Mouse (Mus musculus): ENCODE results near the gene Popdc2. TPM values are rescaled to one million over a fixed set of nuclear protein-coding genes. Genes with fewer than 3 reads are reported as not detected.
A peak's percentile ranks its signal among the peaks of the same experiment; 100 is the strongest.

Popdc2 gene
- polyA plus RNA-seq, 1 experiment from 2014 or later, result 0.52 TPM

DNA sequence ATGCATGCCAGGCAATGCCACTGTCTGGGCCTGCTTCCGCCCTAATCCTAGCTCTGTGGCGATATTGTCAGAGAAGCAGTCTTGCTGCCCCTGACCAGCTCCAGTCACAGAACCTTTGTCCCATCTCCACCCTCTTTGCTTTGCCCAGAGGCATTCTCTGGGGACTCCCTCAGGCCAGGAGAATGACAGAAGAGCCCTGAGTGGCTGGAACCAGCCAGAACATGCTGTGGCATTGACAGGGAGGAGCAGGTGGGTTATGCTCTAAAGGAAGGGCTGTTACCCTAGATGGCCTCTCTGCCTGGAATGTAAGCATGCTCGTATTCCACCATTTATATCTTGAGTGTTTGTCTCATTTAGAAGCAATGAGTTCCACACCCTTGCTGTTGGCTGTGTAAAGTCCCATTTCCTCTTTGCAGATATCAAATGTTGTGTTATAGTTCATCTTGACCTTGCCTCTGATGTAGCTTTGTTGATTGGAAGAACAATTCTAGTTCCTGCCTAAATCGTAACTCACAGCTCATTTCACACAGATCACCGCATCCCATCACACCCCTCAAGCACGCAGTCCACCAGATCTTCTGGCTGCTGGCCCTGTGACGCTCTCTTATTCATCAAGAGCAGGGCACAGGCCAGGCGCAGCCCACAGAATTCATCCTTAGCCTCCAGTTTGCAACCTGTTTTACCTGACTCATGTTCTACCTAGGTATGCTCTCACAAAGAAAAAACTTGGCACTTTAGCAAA is 8.8 kb downstream of the Popdc2 start:
- 83% methylated on average over 8 of the region's 8 CpGs for WGBS
- Histone ChIP-seq H3K9me3 (no peaks in the 10 kb centered on the region), H3K36me3 (no peaks in the 10 kb centered on the region), H3K27me3 (no peaks in the 10 kb centered on the region), H3K4me2 (no peak overlapping the region), H3K9ac (no peak overlapping the region), H3K27ac (replicated peaks) (no peak overlapping the region), H3K4me1 (replicated peaks) (peaks cover 1% of the 10 kb centered on the region; the same call in 1 of the 2 replicates), H3K4me3 (no peak overlapping the region)
- ATAC-seq (ENCODE audit: low FRiP score, low read depth), result no peak

DNA sequence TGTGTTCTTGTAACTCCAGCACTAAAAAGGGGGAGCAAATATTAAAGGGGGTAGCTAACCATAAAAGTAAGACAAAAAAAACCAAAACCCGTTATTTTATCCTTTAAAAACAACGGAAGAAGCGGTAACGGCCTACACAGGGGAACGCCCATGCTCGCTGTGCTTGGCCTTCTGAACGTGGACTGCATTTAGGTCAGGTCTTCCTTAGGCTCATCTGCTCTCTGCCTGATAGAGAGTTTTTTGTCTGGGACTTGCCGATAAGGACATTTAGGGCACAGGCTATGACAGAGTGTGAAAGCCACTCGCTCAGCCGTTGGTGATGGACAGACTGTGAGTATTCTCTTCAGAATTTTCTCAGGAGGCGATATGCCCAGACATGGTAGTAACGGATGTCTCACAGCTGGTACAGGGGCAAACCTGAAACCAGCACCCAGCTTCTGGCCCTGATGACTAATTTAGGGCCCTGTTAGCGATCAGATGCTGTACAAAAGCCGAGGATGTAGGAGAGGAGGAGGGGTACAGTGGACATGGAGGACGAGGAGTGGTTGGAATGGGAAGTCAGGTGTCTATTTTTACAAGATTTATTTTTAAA is 9.8 kb downstream of the Popdc2 start:
- Histone ChIP-seq H3K4me1 (replicated peaks) (peaks cover 9% of the 10 kb centered on the region), H3K27me3 (no peaks in the 10 kb centered on the region), H3K9me3 (no peaks in the 10 kb centered on the region), H3K27ac (replicated peaks) (no peak overlapping the region), H3K4me3 (no peak overlapping the region), H3K4me2 (no peak overlapping the region), H3K36me3 (no peaks in the 10 kb centered on the region), H3K9ac (no peak overlapping the region)
- WGBS, result 88% methylated on average over 15 of the region's 15 CpGs
- no peak for ATAC-seq (ENCODE audit: low FRiP score, low read depth)

DNA sequence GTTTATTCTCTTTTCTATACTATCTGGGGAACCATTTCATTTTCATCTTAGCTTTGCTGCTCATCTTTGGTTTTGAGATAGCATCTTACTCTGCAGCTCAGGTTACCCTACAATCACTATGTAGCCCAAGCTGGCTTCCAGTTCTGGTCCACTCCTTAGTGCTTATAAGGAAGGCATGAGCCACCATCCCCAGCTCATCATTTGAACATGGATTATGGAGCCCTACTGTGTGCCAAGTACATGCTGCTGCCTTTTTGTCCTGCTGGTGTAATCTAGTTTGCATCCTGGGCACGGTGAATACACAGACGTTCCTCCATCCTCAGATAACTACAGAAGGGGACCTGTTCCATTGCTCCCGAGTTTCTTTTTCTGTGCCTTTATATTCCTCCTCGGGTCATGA is 10.9 kb downstream of the Popdc2 start:
- no peak overlapping the region for H3K9ac ChIP-seq
- H3K4me1 ChIP-seq (replicated peaks), result peaks cover 12% of the 10 kb centered on the region
- no peak overlapping the region for H3K4me3 ChIP-seq
- H3K36me3 ChIP-seq, result no peaks in the 10 kb centered on the region
- H3K27me3 ChIP-seq, result no peaks in the 10 kb centered on the region
- WGBS, result 95% methylated on average over 4 of the region's 4 CpGs
- no peaks in the 10 kb centered on the region for H3K9me3 ChIP-seq
- no peak for ATAC-seq (ENCODE audit: low FRiP score, low read depth)
- no peak overlapping the region for H3K27ac ChIP-seq (replicated peaks)
- no peak overlapping the region for H3K4me2 ChIP-seq

DNA sequence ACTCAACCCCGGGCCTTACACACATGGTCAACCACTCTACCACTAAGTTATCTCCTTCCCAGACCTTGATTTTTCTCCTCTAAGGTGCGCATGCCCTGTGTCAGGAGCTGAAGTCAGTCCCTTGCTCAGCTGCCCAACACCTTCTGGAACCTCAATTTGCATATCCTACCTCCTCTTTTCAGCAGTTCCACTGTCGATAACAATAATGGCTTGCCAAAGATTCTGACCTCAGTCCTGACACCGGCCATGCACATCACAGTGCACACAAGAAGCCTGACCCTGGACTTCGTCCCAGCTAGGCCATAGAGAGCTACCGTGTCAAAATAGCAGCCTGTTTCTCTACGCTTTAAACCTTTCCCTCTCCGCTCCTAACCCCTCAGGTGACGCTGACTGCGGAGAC is 11.4 kb downstream of the Popdc2 start:
- H3K4me1 ChIP-seq (replicated peaks), result peaks cover 12% of the 10 kb centered on the region
- no peak overlapping the region for H3K4me3 ChIP-seq
- H3K9me3 ChIP-seq, result no peaks in the 10 kb centered on the region
- H3K36me3 ChIP-seq, result no peaks in the 10 kb centered on the region
- H3K27ac ChIP-seq (replicated peaks), result no peak overlapping the region
- H3K27me3 ChIP-seq, result no peaks in the 10 kb centered on the region
- no peak overlapping the region for H3K9ac ChIP-seq
- ATAC-seq (ENCODE audit: low FRiP score, low read depth), result no peak
- WGBS, result 86% methylated on average over 10 of the region's 10 CpGs
- no peak overlapping the region for H3K4me2 ChIP-seq

DNA sequence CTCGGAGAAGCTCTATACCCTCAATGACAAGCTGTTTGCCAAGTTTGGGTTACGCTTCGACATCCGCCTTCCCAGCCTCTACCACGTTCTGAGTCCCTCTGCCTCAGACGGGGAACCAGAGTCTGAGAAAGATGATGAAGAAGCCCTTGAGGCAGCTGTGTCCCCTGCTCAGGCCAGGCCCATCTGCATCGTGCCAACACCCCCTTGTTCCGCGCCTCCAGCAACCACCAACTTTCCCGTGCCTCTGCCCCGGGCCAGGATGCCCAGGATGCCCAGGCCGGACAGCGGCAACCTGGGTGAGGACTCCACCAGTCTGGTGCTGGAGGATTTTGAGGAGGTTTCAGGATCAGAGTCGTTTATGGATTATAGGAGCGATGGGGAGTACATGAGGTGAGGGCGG is 11.9 kb downstream of the Popdc2 start:
- H3K27ac ChIP-seq (replicated peaks), result no peak overlapping the region
- H3K4me3 ChIP-seq, result no peak overlapping the region
- no peak overlapping the region for H3K9ac ChIP-seq
- H3K4me2 ChIP-seq, result no peak overlapping the region
- H3K4me1 ChIP-seq (replicated peaks), result peaks cover 12% of the 10 kb centered on the region
- no peaks in the 10 kb centered on the region for H3K36me3 ChIP-seq
- ATAC-seq (ENCODE audit: low FRiP score, low read depth), result no peak
- WGBS, result 91% methylated on average over 16 of the region's 16 CpGs
- no peaks in the 10 kb centered on the region for H3K27me3 ChIP-seq
- no peaks in the 10 kb centered on the region for H3K9me3 ChIP-seq

DNA sequence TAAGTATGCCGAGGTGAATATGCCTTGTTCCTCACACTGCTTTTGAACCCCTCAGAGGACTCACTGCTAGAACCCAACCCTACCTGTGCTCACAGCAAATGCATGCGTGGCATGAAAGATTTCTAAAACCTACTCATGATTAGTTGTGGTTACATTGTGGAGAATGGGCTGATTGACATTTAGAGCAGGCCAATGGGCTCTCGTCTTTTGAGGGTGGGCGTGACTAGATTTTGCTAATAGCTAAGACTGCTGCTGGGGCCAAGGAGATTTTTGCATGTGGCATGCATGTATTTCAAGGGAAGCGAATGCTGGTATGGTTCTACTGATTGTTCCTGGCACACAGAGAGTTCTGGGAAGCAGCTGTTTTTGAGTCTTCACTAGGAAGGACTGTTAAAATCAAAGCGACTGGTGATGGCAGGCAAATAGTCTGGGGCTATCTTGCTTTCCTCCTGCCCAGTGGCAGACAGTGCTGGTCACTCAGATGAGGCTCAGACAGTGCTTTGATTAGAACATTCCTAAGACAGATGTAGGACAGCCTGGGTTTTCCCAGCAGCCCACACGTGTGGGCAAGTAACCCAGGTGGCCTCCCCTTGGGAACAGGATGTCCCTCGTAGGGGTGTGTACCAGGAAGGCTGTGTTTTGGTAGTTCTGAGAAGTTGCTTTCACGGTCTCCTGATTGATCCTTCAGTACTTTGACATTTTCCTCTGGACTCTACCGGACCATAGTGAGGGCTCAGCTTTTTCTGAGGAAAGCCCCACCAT is 12.6 kb downstream of the Popdc2 start:
- 83% methylated on average over 10 of the region's 10 CpGs for WGBS

DNA sequence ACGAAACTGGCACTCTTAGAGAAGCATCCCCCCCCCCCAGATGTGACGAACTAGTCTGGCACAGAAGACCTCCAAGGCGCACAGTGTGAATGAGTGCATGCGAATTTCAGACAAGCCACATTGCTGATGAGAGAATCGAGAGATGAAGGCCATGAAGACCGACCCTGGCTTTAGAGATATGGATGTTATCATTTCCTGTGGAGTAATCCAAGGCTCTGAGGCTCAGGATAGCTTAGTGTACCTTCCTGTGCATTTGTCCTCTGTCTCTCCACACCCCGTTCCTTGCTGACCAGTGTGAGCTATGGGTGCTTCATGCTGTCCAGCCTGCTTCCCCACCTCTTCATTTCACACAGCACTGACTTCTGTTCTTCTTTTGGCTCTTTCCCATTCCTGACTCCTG is 13.2 kb downstream of the Popdc2 start:
- no peak overlapping the region for H3K4me3 ChIP-seq
- no peak overlapping the region for H3K9ac ChIP-seq
- no peaks in the 10 kb centered on the region for H3K9me3 ChIP-seq
- no peak overlapping the region for H3K4me2 ChIP-seq
- no peaks in the 10 kb centered on the region for H3K36me3 ChIP-seq
- WGBS, result 80% methylated on average over 7 of the region's 7 CpGs
- no peaks in the 10 kb centered on the region for H3K27me3 ChIP-seq
- ATAC-seq (ENCODE audit: low FRiP score, low read depth), result no peak
- no peak overlapping the region for H3K27ac ChIP-seq (replicated peaks)
- H3K4me1 ChIP-seq (replicated peaks), result peaks cover 12% of the 10 kb centered on the region

More for the DNA sequence above, 12.6 kb downstream of the Popdc2 start:
- ATAC-seq (ENCODE audit: low FRiP score, low read depth), result no peak
- H3K9ac ChIP-seq, result no peak overlapping the region
- no peaks in the 10 kb centered on the region for H3K27me3 ChIP-seq
- H3K4me1 ChIP-seq (replicated peaks), result peaks cover 12% of the 10 kb centered on the region
- no peaks in the 10 kb centered on the region for H3K36me3 ChIP-seq
- H3K4me2 ChIP-seq, result no peak overlapping the region
- H3K27ac ChIP-seq (replicated peaks), result no peak overlapping the region
- no peak overlapping the region for H3K4me3 ChIP-seq
- no peaks in the 10 kb centered on the region for H3K9me3 ChIP-seq

DNA sequence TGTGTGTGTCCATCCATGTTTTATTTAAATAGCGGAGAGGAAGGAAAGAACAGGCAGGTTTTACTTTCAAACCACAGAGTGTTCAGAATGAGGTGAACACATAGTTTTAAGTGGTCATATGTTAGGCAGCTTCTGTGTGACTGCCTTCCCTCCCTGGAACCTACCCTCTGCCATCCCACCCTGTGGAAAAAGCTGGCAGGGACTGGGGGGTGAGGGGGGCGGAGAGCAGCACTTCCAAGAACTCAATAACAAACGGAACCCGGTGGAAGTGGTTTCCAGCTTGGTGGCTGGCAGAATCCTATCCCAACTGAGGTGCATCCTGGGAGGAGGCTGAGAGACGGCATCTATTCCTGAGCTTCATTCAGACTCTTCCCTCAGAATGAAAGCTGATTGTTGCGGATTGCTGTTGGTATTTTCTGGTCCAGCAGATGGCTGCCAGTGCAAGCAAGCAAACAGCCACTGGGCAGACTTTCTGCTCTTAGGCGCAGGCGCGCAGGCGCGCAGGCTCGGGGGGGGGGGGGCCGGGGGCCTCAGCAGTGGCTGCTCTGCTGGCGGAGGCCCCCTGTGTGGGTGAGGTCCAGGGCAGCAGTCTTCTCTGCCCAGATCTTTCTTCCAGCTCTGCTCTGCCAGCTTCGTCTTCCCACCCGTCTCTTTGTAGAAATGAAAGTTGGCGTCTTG is 14.3 kb downstream of the Popdc2 start:
- H3K9ac ChIP-seq, result peak overlapping the region; percentile 32
- no peaks in the 10 kb centered on the region for H3K9me3 ChIP-seq
- 26% methylated on average over 17 of the region's 17 CpGs for WGBS
- no peaks in the 10 kb centered on the region for H3K27me3 ChIP-seq
- H3K4me1 ChIP-seq (replicated peaks), result peaks cover 12% of the 10 kb centered on the region
- no peaks in the 10 kb centered on the region for H3K36me3 ChIP-seq
- ATAC-seq (ENCODE audit: low FRiP score, low read depth), result peak; percentile 88
- peak overlapping the region; percentile 79 for H3K27ac ChIP-seq (replicated peaks)
- H3K4me2 ChIP-seq, result peak overlapping the region; percentile 49
- peak overlapping the region; percentile 26 for H3K4me3 ChIP-seq

DNA sequence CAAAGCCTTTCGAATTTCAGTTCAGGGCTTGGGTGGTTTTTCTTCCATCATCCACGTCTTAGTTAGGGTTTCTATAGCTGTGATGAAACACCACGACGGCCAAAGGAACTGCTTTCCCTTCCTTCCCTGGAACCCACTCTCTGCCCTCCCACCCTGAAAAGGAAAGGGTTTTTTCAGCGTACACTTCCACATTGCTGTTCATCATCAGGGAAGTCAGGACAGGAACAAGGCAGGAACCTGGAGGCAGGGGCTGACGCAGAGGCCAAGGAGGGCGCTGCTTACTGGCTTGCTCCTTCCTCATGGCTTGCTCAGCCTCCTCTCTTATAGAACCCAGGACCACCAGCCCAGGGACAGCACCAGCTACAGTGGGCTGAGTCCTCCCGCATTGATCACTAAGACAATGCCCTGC is 14.8 kb downstream of the Popdc2 start:
- Histone ChIP-seq H3K27me3 (no peaks in the 10 kb centered on the region), H3K9ac (peak overlapping the region; percentile 32), H3K4me3 (peak overlapping the region; percentile 26), H3K4me2 (peak overlapping the region; percentile 49), H3K27ac (replicated peaks) (peak overlapping the region; percentile 79), H3K36me3 (no peaks in the 10 kb centered on the region), H3K9me3 (no peaks in the 10 kb centered on the region), H3K4me1 (replicated peaks) (peaks cover 12% of the 10 kb centered on the region)
- peak; percentile 54 for ATAC-seq (ENCODE audit: low FRiP score, low read depth)
- 53% methylated on average over 8 of the region's 8 CpGs for WGBS

DNA sequence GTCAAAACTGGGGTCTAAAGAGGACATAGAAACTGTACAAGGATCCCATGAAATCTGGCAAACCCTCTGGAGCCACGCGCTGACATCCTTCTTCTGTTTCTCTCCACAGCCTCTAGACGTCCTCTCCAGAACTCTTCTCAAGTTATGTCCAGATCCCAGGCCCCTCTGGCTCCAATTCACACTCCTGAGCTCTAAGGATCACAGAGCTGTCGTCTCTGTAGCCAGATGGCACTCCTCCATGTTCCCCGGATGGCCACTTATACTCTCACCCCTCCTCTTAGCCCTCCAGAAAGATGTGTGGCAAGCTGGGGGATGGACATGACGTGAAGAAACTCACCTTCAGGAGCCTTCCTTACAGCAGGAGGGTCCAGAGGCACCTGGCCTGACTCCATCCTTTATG is 15.5 kb downstream of the Popdc2 start:
- ATAC-seq (ENCODE audit: low FRiP score, low read depth), result no peak
- no peak overlapping the region for H3K4me3 ChIP-seq
- peaks cover 12% of the 10 kb centered on the region for H3K4me1 ChIP-seq (replicated peaks)

DNA sequence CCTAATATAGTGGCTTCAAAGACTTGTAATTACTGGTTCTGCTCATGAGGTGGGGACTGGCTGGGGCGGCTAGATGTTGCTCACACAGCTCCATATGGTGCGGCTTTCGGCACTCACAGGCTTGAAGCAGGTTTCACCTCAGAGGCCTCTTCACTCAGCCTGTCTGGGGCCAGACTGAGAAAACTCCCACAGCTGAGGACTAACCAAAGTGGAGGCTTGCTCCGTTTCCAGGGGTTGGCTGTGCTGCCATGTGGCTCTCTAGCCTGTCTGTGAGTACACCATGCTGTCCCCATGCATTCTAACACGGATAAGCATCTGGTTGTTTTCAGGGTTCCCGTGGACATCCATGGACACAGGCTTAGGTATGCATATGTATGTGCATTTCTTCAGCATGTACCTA is 16.6 kb downstream of the Popdc2 start:
- H3K4me2 ChIP-seq, result no peak overlapping the region
- no peaks in the 10 kb centered on the region for H3K27me3 ChIP-seq

More for the DNA sequence above, 15.5 kb downstream of the Popdc2 start:
- Histone ChIP-seq H3K27me3 (no peaks in the 10 kb centered on the region), H3K27ac (replicated peaks) (no peak overlapping the region), H3K9me3 (no peaks in the 10 kb centered on the region), H3K36me3 (no peaks in the 10 kb centered on the region), H3K4me2 (no peak overlapping the region), H3K9ac (no peak overlapping the region)
- 80% methylated on average over 6 of the region's 6 CpGs for WGBS

DNA sequence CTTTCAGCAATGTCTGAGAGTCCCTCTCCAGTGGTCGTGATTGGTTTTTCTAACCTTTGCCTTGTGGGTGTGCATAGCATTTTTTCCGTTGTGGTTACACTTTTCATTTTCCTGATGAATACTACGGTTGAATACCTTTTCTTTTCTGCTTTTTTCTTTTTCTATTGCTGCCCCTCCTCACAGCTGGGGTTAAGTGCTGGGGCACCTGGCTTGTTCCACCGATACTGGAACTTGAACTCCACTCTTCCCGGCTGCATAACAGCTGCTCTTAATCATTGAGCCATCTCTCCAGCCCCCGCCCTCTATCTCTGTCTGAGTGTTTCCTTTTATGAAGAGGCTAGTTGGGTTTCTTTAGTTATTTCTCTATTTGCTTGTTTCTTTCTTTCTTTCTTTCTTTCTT is 17.1 kb downstream of the Popdc2 start:
- no peaks in the 10 kb centered on the region for H3K27me3 ChIP-seq
- no peak for ATAC-seq (ENCODE audit: low FRiP score, low read depth)
- H3K4me2 ChIP-seq, result no peak overlapping the region
- peaks cover 12% of the 10 kb centered on the region for H3K4me1 ChIP-seq (replicated peaks)
- no peak overlapping the region for H3K9ac ChIP-seq
- no peak overlapping the region for H3K27ac ChIP-seq (replicated peaks)
- WGBS, result 69% methylated on average over 6 of the region's 6 CpGs
- H3K9me3 ChIP-seq, result no peaks in the 10 kb centered on the region
- H3K4me3 ChIP-seq, result no peak overlapping the region
- no peaks in the 10 kb centered on the region for H3K36me3 ChIP-seq

More for the DNA sequence above, 16.6 kb downstream of the Popdc2 start:
- Histone ChIP-seq H3K27ac (replicated peaks) (no peak overlapping the region), H3K4me1 (replicated peaks) (peaks cover 12% of the 10 kb centered on the region), H3K9me3 (no peaks in the 10 kb centered on the region), H3K9ac (no peak overlapping the region), H3K36me3 (no peaks in the 10 kb centered on the region), H3K4me3 (no peak overlapping the region)
- 84% methylated on average over 6 of the region's 6 CpGs for WGBS
- no peak for ATAC-seq (ENCODE audit: low FRiP score, low read depth)
